Mouse (Mus musculus) 416B (cell line): ENCODE measurements around the gene Trip6.
A peak's percentile ranks its signal among the peaks of the same experiment; 100 is the strongest.
"Not testable (repeated sequence)": the region's sequence is repeated elsewhere in the genome, so short reads cannot be mapped to it uniquely, and the experiment has no call there.

ENCODE experiments used
- DNase-seq: peaks from one replicate; pipeline ENCODE4 v3.0.0; 2011; ENCODE audit warnings: low read depth

The Trip6 gene

DNA sequence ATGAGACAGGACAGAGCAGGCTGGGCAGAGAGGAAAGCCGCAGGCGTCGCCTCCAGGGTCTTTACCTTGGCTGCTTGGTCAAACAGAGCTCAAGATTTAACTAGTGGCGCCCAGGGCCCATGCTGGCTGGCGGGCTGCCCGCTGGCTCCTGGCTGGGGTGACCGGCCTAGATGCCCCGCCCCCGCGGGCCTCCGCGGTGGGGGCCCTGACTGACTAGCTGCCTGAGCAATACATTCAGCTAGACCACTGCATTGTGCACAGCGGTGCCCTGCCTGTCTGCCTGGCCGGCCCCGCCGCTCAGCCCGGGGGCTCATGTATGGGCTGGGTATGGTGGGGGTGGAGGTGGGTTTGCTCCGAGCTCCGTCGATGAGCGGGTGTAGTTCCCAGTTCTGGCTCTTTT is 13.0 kb downstream of the Trip6 start:
- DNase-seq, result no peak

DNA sequence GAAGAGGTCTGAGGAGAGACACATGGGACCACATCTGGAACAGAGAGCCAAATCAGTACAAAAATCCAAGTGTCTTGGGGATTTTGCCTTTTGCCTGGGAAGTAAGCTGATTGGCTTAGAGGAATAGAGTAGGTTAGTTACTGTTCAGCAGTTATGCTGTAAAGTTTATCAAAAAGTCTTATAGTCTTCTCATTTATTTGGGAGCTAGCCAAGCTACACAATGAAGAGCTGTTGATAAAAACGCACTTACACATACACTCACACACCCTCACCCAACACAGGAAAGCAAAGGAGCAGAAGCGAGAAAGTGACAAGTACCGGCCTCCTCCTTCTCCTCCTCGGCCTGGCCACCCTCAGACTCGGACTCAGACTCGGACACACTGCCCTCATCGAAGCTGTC is 15.0 kb downstream of the Trip6 start:
- no peak for DNase-seq

DNA sequence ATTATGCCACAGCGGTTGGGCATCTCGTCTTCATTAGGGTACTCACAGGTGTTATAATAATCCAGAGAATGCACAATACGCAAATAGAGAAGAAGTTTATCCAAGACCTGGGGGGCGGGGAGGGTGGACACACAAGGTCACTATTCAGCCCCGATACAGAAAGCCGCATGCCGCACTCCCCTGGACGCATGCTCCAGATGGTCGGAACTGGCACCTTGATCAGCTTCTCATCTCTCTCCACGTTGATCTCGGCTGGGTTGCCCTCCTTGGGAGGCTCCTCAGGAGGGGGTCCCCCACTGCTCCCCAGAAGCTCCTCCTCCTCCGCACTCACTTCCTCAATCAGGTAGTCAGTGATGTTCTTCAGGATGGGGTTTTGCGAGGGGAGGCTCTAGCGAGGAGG is 17.1 kb downstream of the Trip6 start:
- DNase-seq, result no peak

DNA sequence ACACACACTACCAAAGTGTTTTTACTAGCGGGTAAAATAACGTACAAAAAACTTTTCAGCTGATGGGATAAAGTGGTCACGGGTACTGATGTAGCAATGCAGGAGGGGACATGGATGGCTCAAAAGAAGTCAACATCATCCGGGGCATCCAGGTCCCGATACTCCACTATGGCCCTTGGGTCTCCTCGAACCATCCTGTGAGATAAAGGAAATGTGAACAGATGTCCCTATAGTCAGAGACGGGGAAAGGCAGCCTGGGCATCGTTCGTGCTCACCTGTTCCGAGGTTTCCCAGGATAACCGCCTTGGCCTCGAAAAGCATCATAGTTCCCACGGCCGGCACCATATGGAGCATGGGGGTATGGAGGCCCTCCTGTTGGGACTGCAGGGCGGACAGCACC is 18.5 kb downstream of the Trip6 start:
- DNase-seq, result no peak

DNA sequence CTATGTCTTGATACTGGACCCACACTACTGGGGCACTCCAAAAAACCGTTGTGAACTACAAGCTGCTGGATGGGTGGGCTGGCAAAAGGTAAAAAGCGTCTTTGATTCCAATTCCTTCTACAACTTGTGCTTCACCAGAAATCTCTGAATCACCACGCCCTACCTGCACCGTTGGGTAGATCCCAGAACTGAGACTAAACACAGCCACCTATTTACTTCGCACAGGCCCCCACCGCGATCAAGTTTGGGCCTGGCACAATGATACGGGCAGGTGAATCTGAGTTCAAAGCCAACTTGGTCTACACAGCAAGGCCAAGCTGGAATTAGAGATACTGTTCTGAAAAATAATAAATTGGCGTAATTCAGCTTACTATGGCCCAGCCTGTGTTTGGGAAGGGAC is 18.9 kb downstream of the Trip6 start:
- DNase-seq, result no peak

DNA sequence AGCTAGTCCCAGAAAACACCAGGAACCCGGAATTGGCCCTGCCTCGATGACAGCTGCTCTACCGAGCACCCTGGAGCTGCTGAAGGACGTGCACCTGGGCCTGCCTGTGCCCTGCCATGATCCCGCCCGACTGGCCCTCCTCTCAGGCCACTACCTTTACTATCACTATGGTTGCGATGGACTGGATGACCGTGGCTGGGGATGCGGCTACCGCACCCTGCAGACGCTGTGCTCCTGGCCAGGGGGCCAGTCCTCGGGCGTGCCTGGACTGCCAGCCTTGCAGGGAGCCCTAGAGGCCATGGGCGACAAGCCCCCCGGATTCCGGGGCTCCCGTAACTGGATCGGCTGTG is 19.5 kb downstream of the Trip6 start:
- no peak for DNase-seq

DNA sequence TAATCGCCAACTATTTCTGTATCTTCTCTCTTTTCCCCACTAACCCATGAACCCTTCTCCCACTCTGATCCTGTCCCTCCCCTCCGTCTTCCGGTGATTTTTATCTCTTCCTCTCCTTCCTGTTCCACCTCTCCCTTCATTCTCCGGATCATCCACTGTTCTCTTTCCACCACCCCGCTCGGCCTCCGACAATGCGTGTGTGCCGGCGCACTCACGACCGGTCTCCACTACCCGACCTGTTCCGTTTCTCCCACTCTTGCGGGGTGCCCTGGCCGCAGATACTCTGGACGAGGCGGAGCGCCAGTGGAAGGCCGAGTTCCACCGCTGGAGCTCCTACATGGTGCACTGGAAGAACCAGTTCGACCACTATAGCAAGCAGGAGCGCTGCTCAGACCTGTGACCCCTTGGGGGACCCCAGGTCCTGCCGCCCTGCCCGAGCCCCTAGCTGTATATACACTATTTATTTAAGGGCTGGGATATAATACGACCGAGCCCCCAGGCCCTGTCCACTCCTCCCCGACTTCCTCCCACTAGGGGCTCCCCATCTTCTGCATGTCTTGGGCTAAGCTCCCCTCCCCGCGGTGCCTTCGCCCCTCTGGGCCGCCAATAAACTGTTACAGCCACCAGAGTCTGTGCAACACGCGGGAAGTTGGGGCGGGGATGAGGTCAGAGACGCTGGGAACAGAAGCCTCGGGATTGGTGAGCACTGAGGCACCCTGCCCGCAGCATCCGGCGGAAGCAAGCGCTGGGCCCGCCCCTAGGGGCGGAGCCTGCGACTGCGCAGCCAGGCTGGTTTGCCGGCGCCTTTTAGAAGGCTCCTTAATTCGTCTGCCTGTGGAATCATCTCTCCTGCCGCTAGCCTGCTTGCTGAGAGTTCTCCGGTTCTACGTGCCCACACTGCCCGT is 20.1 kb downstream of the Trip6 start, which contains the start of gene Ufsp1:
Ufsp1 (plus strand) TSS at position 791 of the 905 bp plus-strand sequence.
- peak; percentile 98 for DNase-seq

DNA sequence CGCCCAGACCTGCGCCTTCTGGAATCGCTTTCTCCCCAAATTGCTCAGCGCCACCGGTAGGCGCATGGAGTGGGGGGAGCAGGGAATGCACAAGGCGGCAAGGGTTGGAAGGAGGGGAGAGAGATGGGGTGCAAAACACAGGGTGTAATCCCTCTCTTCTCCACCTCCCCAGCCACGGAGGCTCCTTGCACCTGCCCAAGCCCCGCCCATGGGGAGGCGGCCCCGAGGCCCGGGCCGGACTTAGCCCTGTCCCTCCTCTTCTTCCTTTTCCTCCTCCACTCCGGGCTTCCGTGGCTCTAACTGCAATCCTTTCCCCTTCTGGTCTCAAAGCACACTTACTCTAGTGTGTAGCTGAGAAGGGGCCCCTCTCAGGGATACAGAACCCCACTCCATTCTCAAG is 20.9 kb downstream of the Trip6 start:
- DNase-seq, result peak; percentile 89

DNA sequence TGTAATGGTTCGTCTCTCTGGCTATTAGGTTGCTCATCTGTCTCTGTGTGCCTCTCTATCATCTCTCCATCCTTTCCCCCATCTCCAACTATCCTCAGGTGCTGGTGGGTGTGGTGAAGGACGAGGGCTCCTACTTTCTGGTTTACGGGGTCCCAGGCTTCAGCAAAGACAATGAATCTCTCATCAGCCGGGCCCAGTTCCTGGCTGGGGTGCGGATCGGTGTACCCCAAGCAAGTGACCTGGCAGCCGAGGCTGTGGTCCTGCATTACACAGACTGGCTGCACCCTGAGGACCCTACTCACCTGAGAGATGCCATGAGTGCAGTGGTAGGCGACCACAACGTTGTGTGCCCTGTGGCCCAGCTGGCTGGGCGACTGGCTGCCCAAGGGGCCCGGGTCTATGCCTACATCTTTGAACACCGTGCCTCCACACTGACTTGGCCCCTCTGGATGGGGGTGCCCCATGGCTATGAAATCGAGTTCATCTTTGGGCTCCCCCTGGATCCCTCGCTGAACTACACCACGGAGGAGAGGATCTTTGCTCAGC is 22.8 kb downstream of the Trip6 start:
- DNase-seq, result no peak

DNA sequence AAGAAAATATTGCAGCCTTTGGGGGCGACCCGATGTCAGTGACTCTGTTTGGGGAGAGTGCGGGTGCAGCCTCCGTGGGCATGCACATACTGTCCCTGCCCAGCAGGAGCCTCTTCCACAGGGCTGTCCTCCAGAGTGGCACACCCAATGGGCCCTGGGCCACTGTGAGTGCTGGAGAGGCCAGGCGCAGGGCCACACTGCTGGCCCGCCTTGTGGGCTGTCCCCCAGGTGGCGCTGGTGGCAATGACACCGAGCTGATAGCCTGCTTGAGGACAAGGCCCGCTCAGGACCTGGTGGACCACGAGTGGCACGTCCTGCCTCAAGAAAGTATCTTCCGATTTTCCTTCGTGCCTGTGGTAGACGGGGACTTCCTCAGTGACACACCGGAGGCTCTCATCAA is 23.5 kb downstream of the Trip6 start:
- peak; percentile 81 for DNase-seq

DNA sequence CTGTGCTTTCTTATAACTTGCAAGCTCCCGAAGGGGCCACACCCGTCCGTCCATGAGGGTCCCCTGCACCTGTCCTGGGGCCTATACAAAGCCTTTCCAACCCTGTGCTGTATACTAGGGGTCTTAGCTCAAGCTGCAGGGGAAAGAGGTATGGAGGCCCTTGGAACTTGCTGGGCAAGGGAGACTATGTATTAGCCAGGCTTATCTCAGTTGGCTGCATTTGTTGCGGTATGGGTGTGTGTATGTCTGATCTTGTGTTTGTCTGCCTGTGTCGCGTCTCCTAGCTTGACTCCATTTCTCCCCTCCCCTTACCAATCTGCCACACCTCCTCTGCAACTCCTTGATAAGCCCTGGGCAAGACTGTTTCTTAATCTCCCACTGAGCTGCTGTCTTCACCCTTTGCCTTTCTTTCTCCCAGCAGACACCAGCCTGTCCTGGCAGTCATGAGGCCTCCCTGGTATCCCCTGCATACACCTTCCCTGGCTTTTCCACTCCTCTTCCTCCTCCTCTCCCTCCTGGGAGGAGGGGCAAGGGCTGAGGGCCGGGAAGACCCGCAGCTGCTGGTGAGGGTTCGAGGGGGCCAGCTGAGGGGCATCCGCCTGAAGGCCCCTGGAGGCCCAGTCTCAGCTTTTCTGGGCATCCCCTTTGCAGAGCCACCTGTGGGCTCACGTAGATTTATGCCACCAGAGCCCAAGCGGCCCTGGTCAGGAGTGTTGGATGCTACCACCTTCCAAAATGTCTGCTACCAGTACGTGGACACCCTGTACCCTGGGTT is 24.4 kb downstream of the Trip6 start:
- peak; percentile 72 for DNase-seq

DNA sequence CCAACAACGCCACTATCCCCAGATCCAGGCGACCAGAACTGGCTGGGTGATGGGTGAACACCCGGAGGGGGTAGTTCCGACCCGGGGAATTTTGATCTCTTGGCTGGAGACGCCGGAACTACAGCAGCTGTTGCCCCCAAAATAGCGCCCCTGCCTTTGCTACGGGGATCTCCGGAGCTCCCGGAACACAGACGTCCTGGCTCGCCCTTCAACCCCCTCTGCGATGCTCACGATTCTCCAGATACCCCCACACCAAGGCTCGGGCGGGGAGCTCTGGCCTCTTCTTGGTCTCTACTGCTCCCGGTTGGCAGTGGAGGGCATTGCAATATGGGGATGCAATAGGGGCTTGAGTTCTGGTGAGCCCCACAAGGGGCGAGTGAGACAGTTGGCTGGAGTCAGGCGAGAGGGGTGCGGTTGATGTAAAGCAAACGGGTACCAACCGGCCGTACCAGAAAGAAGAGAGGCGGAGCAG is 25.2 kb downstream of the Trip6 start:
- DNase-seq, result peak; percentile 69

DNA sequence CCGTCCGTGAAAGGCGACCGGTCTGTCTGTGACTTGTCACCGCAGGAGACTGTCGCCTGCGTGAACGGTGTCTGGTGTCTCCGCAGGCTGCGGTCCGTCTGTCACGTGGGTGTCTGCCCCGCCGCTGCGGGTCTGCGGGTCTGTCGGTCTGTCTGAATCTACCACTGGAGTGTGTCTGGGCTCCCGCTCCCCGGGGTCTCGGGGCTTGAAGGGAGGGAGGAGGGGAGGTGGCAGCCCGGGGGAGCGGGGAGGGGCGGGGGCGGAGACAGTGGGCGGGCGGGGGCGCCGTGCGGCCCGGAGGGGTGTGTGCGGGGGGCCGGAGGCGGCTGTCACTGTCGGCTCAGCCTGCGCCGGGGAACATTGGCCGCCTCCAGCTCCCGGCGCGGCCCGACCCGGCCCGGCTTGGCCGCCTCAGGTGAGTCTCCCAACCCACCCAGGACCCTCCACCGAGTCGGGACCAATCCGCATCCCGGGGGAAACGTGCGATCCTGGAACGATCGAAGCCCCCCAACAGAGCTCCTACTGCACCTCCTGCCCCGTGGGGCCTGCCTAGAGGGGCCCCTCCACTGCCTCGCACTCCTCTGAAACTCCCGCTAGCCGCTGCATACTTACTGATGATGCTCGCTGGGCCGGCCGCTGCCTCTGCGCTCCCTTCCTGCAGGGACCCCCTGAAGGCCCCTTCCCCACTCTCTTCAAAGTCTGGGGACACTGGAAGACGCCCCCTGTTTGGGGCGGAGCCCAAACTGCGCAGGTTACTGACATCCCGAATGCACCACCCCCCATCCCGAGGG is 26.1 kb downstream of the Trip6 start:
- DNase-seq, result no peak

DNA sequence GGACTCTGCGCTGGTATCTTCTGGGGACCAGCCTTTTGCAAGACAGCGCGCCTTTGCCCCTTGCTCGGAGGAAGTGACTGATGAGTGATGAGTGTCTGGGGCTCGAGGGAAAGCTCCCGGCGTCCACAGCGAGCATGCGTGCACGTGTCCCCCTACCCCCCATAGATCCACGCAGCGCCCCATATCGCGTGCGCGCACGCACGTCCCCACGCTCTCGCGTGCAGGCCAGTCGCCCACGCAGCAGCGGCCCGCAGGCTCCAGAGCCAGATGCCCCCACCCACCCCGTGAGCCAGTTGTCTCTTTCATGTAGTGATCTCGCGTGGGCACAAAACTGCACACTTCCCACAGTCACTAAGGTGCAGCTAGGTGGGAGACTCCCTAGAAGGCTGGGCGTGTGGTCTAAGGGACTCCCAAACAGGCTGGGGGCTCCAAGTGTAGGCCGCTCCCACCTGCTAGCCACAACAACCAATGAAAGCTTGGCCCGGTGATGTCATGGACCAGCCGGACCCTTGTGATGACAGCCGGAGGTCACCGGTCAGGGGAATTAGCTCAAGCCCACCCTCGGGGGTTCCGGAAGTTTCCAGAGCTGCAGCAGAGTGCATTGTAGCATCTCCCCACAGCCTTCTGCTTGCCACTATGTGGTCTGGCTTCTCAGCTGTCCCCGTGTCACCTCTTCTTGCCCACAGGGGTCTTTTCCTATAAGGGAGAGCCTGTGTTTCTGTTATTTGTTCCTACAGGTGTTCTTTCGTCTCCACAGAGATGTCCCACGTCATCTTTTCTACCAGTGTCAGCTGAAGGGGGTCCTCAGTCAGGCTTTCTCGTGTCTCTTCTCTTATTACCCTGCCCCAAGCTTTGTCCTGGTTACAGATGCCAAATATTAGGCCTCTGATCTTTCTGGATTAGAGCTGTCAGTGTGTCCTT is 26.9 kb downstream of the Trip6 start, which contains the start of gene Ache:
Ache (plus strand) TSS at position 488 of the 921 bp plus-strand sequence.
- peak; percentile 44 for DNase-seq

DNA sequence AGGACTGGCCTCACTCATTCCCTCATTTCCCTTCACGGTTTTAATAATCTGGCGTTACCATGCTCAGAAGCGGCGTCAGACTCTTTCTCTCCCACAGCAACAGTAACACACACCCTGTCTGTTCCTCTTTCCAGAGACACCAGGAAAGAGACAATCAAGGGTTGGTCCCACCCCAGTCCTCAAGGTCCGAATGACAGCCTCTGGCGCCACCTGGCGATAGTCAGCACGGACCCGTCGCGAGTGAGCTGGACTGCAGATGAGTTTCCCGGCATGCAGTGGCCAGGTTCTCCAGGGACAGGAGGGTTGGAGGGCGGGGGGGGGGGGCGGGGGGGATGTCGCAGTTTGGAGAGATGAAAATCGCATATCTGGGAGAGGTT is 27.6 kb downstream of the Trip6 start:
- DNase-seq, result peak; percentile 92

DNA sequence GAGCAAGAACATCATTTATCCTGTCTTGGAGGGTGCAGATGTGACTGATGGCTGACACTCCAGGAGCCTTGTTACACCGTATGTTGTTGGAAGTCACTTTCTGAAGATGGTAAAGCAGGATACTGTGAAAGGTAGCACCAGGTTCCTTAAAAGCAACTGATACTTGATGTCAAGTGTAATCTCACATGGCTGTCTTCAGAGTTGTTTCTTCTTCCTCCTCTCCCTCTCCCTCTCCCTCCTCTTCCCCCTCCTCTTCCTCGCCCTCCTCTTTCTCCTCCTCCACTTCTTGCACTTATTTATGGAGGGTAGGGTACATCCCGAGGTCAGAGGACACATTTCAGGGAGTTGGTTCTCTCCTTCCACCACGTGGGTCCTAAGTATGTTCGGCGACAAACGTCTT is 28.2 kb downstream of the Trip6 start:
- DNase-seq, result no peak

DNA sequence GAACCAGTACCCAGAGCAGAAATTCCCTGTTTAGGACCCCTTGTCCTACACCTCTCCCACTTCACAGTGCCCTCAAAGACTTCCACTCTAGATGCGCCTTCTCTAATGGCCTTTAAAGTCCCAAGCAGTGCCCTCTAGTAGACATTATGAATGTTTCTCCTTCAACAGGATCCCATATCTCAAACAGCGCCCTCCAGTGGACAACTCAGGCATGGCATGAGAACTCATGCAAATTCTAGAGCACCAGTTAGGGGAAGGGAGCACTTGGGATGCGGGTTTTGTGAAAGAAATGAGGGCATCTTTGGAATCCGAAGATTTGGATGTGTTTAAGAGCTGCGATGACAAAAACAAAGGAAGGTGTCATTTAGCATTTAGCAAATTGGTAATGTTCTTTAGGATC is 29.2 kb downstream of the Trip6 start:
- DNase-seq, result peak; percentile 79

DNA sequence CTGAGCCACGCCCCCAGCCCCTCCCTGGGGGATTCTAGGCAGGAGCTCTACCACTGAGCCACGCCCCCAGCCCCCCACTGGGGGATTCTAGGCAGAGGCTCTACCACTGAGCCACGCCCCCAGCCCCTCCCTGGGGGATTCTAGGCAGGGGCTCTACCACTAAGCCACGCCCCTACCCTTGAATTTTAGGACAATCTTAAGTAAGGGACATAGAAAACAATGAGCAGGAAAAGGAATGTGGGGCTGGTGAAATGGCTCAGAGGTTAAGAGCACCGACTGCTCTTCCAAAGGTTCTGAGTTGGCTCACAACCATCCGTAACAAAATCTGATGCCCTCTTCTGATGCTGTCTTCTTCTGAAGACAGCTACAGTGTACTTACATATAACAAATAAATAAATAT is 29.8 kb downstream of the Trip6 start:
- not testable (repeated sequence) for DNase-seq

DNA sequence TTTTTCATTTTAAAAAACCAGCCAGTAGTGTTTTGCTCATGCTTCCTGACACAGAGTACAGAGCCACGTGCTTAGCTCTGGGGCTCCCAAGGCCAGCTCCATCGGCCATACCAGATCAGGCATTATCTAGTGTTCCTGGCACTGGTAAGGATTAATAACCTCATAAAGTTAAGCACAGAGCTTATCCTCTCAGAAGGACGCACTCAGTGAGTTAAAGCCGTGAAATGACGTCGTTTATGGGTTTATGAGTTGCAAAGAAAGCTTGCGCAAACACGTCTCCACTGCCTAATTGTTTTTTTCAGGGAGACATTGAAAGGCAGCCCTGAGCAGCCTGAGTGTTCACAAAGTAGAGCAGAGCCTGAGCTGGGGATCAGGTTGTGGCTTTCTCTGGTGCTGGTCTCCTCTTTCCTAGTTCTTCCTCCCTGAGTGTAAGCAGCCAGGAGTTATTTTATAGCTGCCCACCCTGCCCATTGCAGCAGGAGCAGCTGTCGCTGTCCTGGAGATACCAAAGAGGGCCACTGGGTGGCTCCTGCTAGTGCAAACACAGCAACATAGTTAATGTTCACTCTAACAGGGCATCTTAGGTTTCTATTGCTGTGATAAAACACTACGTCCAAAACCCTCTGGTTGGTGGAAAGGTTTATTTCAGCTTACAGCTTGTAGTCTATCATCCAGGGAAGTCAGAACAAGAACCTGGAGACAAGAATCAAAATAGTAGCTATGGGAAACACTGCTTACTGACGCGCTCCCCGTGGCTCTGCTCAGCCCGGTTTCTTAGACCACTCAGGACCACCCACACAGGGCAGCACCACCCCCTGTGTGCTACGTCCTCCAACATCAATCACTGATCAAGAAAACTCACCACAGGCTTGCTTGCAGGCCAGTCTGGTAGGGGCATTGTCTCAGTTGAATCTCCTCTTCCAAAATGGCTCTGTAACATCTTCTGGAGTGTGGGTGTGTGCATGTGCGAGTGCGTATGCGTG is 36.6 kb downstream of the Trip6 start:
- DNase-seq, result peak; percentile 38
